Mouse (Mus musculus): ENCODE data around the gene Grn. TPM values are rescaled to one million over a fixed set of nuclear protein-coding genes. Genes with fewer than 3 reads are reported as not detected.

Grn gene
- polyA plus RNA-seq, 1 experiment from 2014 or later = 109 TPM

Small RNA genes lying within 50 kb of the gene (microRNA-seq; reads per million reads assigned to microRNA genes)
- gene Mir6930 = not detected

Other genes with a start within 250 kb of the Grn start
- gene Lsm12, start 245.0 kb upstream of the Grn start, polyA plus RNA-seq (2016; fragmentation: Nextera tagmentation; extraction: Ambion mirVana) = 90.9 and 108 TPM in 2 replicates
- 35.0 and 40.9 TPM in 2 replicates for gene G6pc3, start 240.7 kb upstream of the Grn start, polyA plus RNA-seq (2016; fragmentation: Nextera tagmentation; extraction: Ambion mirVana)
- 84.9 and 103 TPM in 2 replicates for gene Hdac5, start 200.1 kb upstream of the Grn start, polyA plus RNA-seq (2016; fragmentation: Nextera tagmentation; extraction: Ambion mirVana)
- gene BC030867, start 181.4 kb upstream of the Grn start, polyA plus RNA-seq (2016; fragmentation: Nextera tagmentation; extraction: Ambion mirVana) = 16.5 and 19.4 TPM in 2 replicates
- gene Asb16, start 161.6 kb upstream of the Grn start, polyA plus RNA-seq (2016; fragmentation: Nextera tagmentation; extraction: Ambion mirVana) = 0.06 and 0.08 TPM in 2 replicates
- 40.1 and 41.8 TPM in 2 replicates for gene Tmub2, start 145.4 kb upstream of the Grn start, polyA plus RNA-seq (2016; fragmentation: Nextera tagmentation; extraction: Ambion mirVana)
- 9.1 and 14.3 TPM in 2 replicates for gene Atxn7l3, start 133.7 kb upstream of the Grn start, polyA plus RNA-seq (2016; fragmentation: Nextera tagmentation; extraction: Ambion mirVana)
- gene Ubtf, start 110.6 kb upstream of the Grn start, polyA plus RNA-seq (2016; fragmentation: Nextera tagmentation; extraction: Ambion mirVana) = 60.4 and 75.4 TPM in 2 replicates
- gene Slc4a1, start 64.1 kb upstream of the Grn start, polyA plus RNA-seq (2016; fragmentation: Nextera tagmentation; extraction: Ambion mirVana) = 88.9 and 128 TPM in 2 replicates
- gene Rundc3a, start 36.9 kb upstream of the Grn start, polyA plus RNA-seq (2016; fragmentation: Nextera tagmentation; extraction: Ambion mirVana) = 0.74 and 1.8 TPM in 2 replicates
- gene Slc25a39, start 22.4 kb upstream of the Grn start, polyA plus RNA-seq (2016; fragmentation: Nextera tagmentation; extraction: Ambion mirVana) = 313 and 314 TPM in 2 replicates
- 1.7 and 3.6 TPM in 2 replicates for gene Fam171a2, start 17.4 kb downstream of the Grn start, polyA plus RNA-seq (2016; fragmentation: Nextera tagmentation; extraction: Ambion mirVana)
- 13.2 and 19.5 TPM in 2 replicates for gene Itga2b, start 39.8 kb downstream of the Grn start, polyA plus RNA-seq (2016; fragmentation: Nextera tagmentation; extraction: Ambion mirVana)
- 45.7 and 47.0 TPM in 2 replicates for gene Gpatch8, start 126.1 kb downstream of the Grn start, polyA plus RNA-seq (2016; fragmentation: Nextera tagmentation; extraction: Ambion mirVana)
- gene Gm11627, start 149.1 kb downstream of the Grn start, polyA plus RNA-seq (2016; fragmentation: Nextera tagmentation; extraction: Ambion mirVana) = 11.6 and 13.5 TPM in 2 replicates
- gene Fzd2, start 174.1 kb downstream of the Grn start, polyA plus RNA-seq (2016; fragmentation: Nextera tagmentation; extraction: Ambion mirVana) = 22.9 and 34.5 TPM in 2 replicates
- gene Meioc, start 233.4 kb downstream of the Grn start, polyA plus RNA-seq (2016; fragmentation: Nextera tagmentation; extraction: Ambion mirVana) = 0.53 and 1.2 TPM in 2 replicates

Measured in heart, embryonic 10.5 days (tissue).